Mouse (Mus musculus): ENCODE data around the gene Eef1akmt2.

- TF ChIP-seq GATA1 (IDR thresholded peaks at IDR 0.05; ENCODE audit: low read length) (no peak), TAL1 (IDR thresholded peaks at IDR 0.05; ENCODE audit: low read length) (no peak)
Measured at GRCm38 (mm10) chr7:132856083-132856482, 3.6 kb upstream of the Eef1akmt2 start.
